Mouse (Mus musculus): ENCODE measurements around the gene Lmna. TPM values are rescaled to one million over a fixed set of nuclear protein-coding genes. Genes with fewer than 3 reads are reported as not detected.
A peak's percentile ranks its signal among the peaks of the same experiment; 100 is the strongest.

The Lmna gene
- polyA plus RNA-seq, 1 experiment from 2014 or later = 189 TPM

DNA sequence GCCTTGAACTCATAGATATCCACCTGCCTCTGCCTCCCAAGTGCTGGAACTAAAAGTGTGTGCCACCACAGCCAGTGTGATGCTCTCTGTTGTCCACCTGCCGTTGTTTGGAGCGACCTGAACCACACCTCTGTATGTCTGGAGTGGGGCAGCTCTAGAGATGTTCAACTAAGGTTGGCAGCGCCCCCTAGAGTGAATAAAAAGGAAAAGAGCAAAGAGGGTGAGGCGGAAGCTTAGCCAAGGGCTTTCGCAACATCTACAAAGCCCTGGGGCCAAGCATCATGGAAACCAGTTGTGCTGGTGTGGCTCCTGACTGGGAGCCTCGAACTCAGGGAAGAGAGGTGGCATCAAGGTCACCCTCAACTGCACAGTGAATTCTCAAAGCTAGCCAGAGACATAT, 33.4 kb downstream of the Lmna start:
- no peak overlapping the region for H3K4me3 ChIP-seq
- H3K9ac ChIP-seq = no peak overlapping the region
- no peaks in the 10 kb centered on the region for H3K9me3 ChIP-seq (replicated peaks)
- peaks cover 7% of the 10 kb centered on the region; the same call in 1 of the 2 replicates for H3K4me1 ChIP-seq
- ATAC-seq = peak; percentile 42; the same call in 1 of the 2 replicates
- H3K36me3 ChIP-seq = peaks cover 9% of the 10 kb centered on the region
- no peak overlapping the region for H3K27ac ChIP-seq
- WGBS (ENCODE audit: insufficient replicate concordance) = 47% methylated on average over 6 of the region's 6 CpGs
- peaks cover 9% of the 10 kb centered on the region for H3K27me3 ChIP-seq (replicated peaks)
- no peak overlapping the region for H3K4me2 ChIP-seq

DNA sequence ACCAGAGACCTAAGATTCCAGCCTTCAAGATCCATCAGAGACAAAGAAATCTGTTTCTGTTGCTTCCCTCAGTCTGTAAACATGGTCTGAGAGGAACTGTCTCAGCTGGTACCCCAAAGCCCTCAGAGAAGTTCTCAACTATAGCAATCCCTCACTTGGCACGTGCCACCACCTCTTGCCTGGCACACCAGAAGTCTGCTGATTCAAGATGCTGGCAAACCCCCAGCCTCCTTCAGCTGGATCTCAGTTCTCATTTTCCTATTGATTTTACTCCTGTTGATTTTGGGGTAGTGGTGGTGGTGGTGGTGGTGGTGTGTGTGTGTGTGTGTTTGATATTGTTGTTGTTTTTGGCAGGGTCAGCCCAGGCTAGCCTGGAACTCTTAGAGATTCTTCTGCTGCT, 36.2 kb downstream of the Lmna start:
- ATAC-seq = no peak
- Histone ChIP-seq H3K9ac (no peak overlapping the region), H3K27ac (no peak overlapping the region), H3K4me2 (no peak overlapping the region), H3K4me1 (peaks cover 10% of the 10 kb centered on the region; the same call in 1 of the 2 replicates), H3K36me3 (no peaks in the 10 kb centered on the region), H3K9me3 (replicated peaks) (no peaks in the 10 kb centered on the region), H3K4me3 (no peak overlapping the region), H3K27me3 (replicated peaks) (peaks cover 4% of the 10 kb centered on the region; the same call in 1 of the 2 replicates)
- WGBS (ENCODE audit: insufficient replicate concordance) = 90% methylated on average over 1 of the region's 1 CpGs

DNA sequence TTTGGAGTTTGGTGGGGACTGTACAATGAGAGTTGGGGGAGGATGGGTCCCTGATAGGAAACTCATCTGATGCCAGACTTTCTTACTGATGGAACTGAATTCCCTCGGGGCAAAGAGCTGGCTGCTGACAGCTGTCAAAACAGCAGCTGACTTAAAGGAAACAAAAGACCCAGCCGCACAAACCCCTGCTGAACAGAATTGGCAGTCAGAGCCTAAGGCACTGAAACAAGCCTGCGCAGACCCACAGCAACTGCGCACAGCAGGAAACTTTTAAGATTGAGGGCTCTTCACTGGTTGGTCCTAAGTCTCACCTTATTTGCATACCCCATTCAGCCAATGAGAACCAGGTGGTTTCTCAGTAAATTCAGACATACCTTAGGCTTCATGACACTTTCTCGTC, 36.7 kb downstream of the Lmna start:
- no peaks in the 10 kb centered on the region for H3K9me3 ChIP-seq (replicated peaks)
- H3K9ac ChIP-seq = no peak overlapping the region
- no peak overlapping the region for H3K4me3 ChIP-seq
- H3K36me3 ChIP-seq = no peaks in the 10 kb centered on the region
- H3K4me1 ChIP-seq = peaks cover 9% of the 10 kb centered on the region; the same call in 1 of the 2 replicates
- H3K4me2 ChIP-seq = no peak overlapping the region
- peaks cover 8% of the 10 kb centered on the region; the same call in 1 of the 2 replicates for H3K27me3 ChIP-seq (replicated peaks)
- ATAC-seq = no peak
- WGBS (ENCODE audit: insufficient replicate concordance) = 46% methylated on average over 5 of the region's 5 CpGs
- no peak overlapping the region for H3K27ac ChIP-seq

DNA sequence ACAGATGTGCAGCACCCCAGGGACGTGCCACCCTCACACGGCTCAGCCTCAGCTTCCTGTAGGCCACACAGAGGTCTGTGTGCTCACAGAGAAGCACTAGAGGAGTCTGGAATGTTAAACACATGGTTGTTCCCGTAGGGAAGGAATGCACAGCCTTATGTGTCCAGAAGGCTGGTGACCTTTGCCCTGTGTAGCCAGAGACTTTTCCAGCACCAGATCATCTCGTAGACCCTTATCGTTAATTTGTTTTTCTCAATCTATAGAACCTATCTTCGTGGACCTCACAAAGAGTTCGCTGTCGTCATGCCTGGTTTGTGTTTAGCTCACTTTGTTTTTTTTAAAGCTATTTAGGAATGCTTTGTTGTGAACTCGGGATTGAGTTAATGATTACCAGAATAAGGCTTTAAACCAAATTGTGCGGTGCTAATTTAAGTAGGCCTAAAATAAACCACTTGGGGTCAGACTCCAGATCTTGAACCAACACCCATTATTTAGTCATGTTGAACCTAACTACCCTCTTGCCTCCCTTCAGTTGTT, 38.7 kb downstream of the Lmna start:
- 67% methylated on average over 10 of the region's 10 CpGs for WGBS (ENCODE audit: insufficient replicate concordance)
- H3K27ac ChIP-seq = no peak overlapping the region

DNA sequence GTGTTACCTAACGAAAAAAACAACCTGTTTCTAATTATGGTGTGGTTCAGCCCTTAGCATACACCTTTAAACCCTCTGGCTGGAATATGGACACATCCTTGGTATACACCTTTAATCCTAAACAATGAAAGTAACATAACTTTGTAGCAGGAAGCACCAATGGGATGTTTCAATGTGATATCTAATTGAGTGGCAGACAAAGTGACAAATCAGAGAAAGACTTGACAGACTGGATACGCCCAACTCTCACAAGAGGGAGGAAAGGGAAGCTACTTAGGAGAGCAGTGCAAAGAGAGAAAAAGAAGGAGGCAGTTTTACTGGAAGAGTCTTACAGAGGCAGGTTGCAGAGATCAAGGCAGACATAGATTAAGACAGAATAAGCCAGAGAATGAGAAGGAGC, 40.3 kb downstream of the Lmna start:
- Histone ChIP-seq H3K4me1 (peaks cover 13% of the 10 kb centered on the region; the same call in 1 of the 2 replicates), H3K9me3 (replicated peaks) (no peaks in the 10 kb centered on the region), H3K4me3 (no peak overlapping the region), H3K27ac (no peak overlapping the region), H3K4me2 (no peak overlapping the region), H3K9ac (no peak overlapping the region), H3K36me3 (no peaks in the 10 kb centered on the region), H3K27me3 (replicated peaks) (peaks cover 16% of the 10 kb centered on the region)
- WGBS (ENCODE audit: insufficient replicate concordance) = 71% methylated on average over 2 of the region's 2 CpGs
- no peak for ATAC-seq

More for the DNA sequence above, 38.7 kb downstream of the Lmna start:
- peaks cover 13% of the 10 kb centered on the region; the same call in 1 of the 2 replicates for H3K27me3 ChIP-seq (replicated peaks)
- H3K4me3 ChIP-seq = no peak overlapping the region
- no peaks in the 10 kb centered on the region for H3K36me3 ChIP-seq
- no peak overlapping the region for H3K4me2 ChIP-seq
- H3K9ac ChIP-seq = no peak overlapping the region
- H3K9me3 ChIP-seq (replicated peaks) = no peaks in the 10 kb centered on the region
- ATAC-seq = peak; percentile 56
- H3K4me1 ChIP-seq = peaks cover 7% of the 10 kb centered on the region; the same call in 1 of the 2 replicates

DNA sequence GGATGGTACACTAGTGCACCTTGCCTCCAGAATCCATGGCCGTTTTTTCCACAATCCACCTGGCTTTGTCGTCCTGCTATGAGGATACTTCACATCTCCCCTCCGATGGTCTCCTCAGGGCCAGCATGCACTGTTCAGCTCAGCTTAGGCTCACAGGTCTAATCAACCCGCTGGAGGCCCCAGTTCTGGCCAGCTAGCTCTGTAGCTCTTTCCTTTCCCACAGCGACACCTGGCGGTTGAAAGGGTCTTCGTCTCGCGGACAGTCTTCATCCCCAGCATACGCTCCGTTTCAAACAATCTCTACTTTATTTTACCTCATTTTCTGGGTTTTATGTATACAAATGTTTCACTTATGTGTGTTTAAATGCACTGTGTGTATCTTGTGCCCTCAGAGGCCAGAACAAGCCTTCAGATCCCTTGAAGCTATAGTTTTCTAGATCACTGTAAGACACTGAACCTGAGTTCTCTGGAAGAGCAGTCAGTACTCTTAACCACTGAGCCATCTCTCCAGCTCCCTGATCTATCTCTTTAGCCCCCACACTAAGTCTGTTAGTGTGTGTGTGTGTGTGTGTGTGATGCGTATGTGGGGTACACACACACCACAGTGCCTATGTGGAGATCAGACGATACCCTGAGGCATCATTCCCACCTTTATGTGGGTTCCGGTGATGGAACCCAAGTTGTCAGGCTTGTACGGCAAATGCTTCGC, 42.5 kb downstream of the Lmna start:
- H3K27ac ChIP-seq = no peak overlapping the region

DNA sequence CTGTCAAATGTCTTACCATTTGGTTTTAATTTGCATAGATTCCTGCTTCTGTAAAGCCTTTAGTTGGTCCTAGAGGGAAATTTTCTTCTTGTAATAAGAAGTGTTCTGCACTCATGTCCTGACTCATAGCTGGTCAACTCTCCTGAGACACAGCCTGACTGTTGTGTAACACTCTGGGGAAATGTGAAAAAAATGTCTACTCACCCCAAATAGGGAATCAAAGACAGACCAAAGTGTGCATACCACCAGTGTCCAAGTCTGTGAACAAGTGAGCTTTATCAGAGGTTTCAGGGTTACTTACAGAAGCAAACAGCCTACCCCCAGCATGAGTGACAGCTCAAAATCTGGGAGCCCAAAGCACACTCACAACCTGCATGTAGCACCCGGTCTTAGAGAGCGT, 44.6 kb downstream of the Lmna start:
- H3K36me3 ChIP-seq = no peaks in the 10 kb centered on the region
- whole genome bisulfite sequencing (ENCODE audit: insufficient replicate concordance) = 64% methylated on average over 2 of the region's 2 CpGs
- ATAC-seq = no peak
- no peak overlapping the region for H3K27ac ChIP-seq
- H3K4me3 ChIP-seq = no peak overlapping the region
- H3K4me2 ChIP-seq = no peak overlapping the region
- H3K4me1 ChIP-seq = peaks cover 11% of the 10 kb centered on the region; the same call in 1 of the 2 replicates
- H3K9ac ChIP-seq = no peak overlapping the region
- H3K27me3 ChIP-seq (replicated peaks) = peaks cover 47% of the 10 kb centered on the region
- no peaks in the 10 kb centered on the region for H3K9me3 ChIP-seq (replicated peaks)

More for the DNA sequence above, 42.5 kb downstream of the Lmna start:
- Histone ChIP-seq H3K36me3 (no peaks in the 10 kb centered on the region), H3K4me2 (no peak overlapping the region), H3K9ac (no peak overlapping the region), H3K9me3 (replicated peaks) (no peaks in the 10 kb centered on the region), H3K4me3 (no peak overlapping the region), H3K4me1 (peaks cover 15% of the 10 kb centered on the region; the same call in 1 of the 2 replicates), H3K27me3 (replicated peaks) (peaks cover 28% of the 10 kb centered on the region)
- WGBS (ENCODE audit: insufficient replicate concordance) = 28% methylated on average over 16 of the region's 16 CpGs
- ATAC-seq = peak; percentile 76

DNA sequence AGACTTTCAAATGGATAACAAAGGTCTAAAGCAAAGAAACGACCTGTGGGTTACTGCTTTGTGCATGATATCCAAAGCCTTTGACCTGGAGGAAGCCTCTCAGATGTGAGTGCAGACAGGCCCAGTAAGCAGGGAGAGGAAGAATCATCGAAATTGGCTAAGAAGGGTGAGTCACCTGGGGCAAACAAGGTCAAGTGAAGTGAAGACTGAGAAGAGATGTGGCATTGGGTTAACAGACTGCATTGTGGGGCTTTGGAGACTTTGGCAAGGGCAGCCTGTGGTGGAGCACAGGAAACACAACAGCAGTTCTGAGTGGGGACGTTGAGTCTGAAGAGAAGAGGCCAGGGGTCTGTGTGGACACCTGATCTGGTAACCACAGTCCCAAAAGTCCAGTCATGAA, 45.3 kb downstream of the Lmna start:
- Histone ChIP-seq H3K36me3 (no peaks in the 10 kb centered on the region), H3K9me3 (replicated peaks) (no peaks in the 10 kb centered on the region), H3K27ac (no peak overlapping the region), H3K4me2 (no peak overlapping the region), H3K4me1 (peaks cover 11% of the 10 kb centered on the region; the same call in 1 of the 2 replicates), H3K27me3 (replicated peaks) (peaks cover 54% of the 10 kb centered on the region), H3K4me3 (no peak overlapping the region), H3K9ac (no peak overlapping the region)
- no peak for ATAC-seq
- 33% methylated on average over 3 of the region's 3 CpGs for WGBS (ENCODE audit: insufficient replicate concordance)

DNA sequence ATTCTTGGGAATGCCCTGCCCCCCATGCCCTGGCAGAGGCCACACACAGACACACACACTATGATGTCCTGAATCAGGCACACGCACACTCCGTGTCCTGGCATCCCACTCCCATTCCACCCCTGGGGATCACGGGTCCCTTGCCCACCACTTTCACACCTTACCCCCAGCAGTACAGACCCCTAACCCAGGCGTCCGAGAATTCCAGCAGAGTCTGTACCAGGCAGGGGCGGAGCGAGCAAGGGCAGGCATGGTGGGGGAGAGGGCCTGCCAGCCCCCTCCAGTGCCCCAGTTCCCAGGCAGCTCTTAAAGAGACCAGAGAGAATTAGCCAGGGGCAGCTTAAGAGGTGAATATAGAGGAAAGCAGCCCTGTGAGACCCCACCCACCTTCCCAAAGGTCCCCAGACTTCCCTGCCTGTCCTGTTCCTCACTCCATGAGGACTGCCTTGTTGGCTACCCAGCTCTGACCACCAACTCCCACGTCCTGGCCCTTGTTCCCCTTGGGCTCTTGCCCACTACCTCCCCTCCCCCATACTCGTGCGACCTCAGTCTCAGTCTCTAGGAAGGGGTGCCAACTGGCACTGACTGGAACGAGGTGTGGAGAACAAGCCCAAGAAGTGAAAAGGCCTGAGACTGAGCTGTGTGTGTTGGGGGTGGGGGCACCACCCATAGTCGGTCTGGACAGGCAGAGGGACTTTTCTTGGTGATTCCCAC, 48.6 kb downstream of the Lmna start, which contains the start of gene Sema4a:
TSS of gene Sema4a (minus strand) at position 200 of the 714 bp plus-strand sequence.
- no peaks in the 10 kb centered on the region for H3K9me3 ChIP-seq (replicated peaks)
- peaks cover 76% of the 10 kb centered on the region for H3K27me3 ChIP-seq (replicated peaks)
- 42% methylated on average over 12 of the region's 12 CpGs for WGBS (ENCODE audit: insufficient replicate concordance)
- peaks cover 20% of the 10 kb centered on the region for H3K4me1 ChIP-seq
- H3K9ac ChIP-seq = no peak within 1 kb of the TSS
- H3K4me2 ChIP-seq = no peak within 1 kb of the TSS
- ATAC-seq = no peak
- no peak within 1 kb of the TSS for H3K27ac ChIP-seq
- no peaks in the 10 kb centered on the region for H3K36me3 ChIP-seq
- no peak within 1 kb of the TSS for H3K4me3 ChIP-seq

DNA sequence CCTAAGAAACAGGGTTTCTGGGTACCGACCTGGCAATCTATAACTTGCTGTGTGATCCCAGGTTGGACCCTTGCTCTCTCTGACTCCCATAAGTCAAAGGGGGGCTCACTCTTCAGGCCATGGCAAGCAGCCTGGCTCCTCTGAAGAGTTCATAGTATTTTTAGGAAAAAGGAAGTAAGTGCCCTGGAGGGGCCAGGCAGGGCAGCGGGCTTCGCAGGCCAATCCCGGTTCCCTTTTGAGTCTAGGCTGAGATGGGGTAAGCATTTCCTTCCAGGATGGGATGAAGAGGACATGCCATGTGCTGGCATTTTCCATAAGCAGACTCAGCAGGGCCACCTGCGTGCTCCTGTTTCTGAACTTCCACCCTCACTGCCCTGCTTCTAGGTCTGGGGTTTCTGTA, 49.7 kb downstream of the Lmna start:
- ATAC-seq = no peak
- H3K4me2 ChIP-seq = no peak overlapping the region
- 45% methylated on average over 5 of the region's 5 CpGs for WGBS (ENCODE audit: insufficient replicate concordance)

DNA sequence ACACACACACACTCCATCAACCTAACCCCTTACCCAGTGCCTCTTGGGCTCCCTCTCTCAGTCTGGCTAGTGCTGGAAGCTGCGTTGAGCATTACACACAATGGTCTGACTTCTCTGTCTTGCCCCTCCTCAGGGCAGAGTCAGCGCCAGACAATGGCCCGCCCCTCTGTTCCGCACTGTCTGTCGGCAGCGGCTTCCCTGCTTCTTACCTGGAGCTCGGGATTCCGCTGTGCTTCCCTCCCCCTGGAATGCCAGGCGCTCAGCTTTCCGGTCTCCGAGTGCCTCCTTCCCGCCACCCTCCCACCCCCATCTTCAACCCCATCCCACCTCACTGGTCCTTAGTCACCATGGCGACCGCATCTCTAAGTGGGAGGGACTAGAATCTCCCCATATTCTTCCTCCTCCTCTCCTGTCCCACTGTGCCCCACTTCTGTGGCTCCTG, 51.0 kb downstream of the Lmna start:
- peaks cover 33% of the 10 kb centered on the region for H3K4me1 ChIP-seq
- no peak overlapping the region for H3K27ac ChIP-seq
- 9% methylated on average over 14 of the region's 14 CpGs for WGBS (ENCODE audit: insufficient replicate concordance)
- no peak overlapping the region for H3K9ac ChIP-seq
- no peak for ATAC-seq
- peaks cover 85% of the 10 kb centered on the region for H3K27me3 ChIP-seq (replicated peaks)
- H3K9me3 ChIP-seq (replicated peaks) = no peaks in the 10 kb centered on the region
- no peak overlapping the region for H3K4me3 ChIP-seq
- H3K4me2 ChIP-seq = peak overlapping the region; percentile 2; the same call in 1 of the 2 replicates
- no peaks in the 10 kb centered on the region for H3K36me3 ChIP-seq

More for the DNA sequence above, 49.7 kb downstream of the Lmna start:
- H3K27ac ChIP-seq = no peak overlapping the region
- no peaks in the 10 kb centered on the region for H3K9me3 ChIP-seq (replicated peaks)
- H3K4me1 ChIP-seq = peaks cover 26% of the 10 kb centered on the region
- H3K9ac ChIP-seq = no peak overlapping the region
- peaks cover 82% of the 10 kb centered on the region for H3K27me3 ChIP-seq (replicated peaks)
- H3K4me3 ChIP-seq = no peak overlapping the region
- H3K36me3 ChIP-seq = no peaks in the 10 kb centered on the region
